Comparison of ENCODE assay signal across 23 mouse cellular contexts in genomic region chr6:130404882-130405281, GRCm38 (mm10). TPM values are rescaled to one million over a fixed set of nuclear protein-coding genes. Genes with fewer than 3 reads are reported as not detected.
DNase-seq lines count a peak whose midpoint lies in the region; ATAC-seq lines count a peak whose summit lies in the region.
"Had no signal": no experiment of that assay in that cellular context is flagged by ENCODE, and none has a peak within 500 bp of the region (broad histone marks: within the 10 kb centered on the region; RNA-seq: fewer than 3 reads in every experiment).

No protein-coding gene starts in this region.

- DNase-seq in frontal cortex, postnatal 25 days (ENCODE audit: low spot score in 2 of 2): no peak
- DNase-seq in 416B (ENCODE audit: low read depth): peak; percentile 80
- no peak for DNase-seq in cerebellum, adult 8-10 months
- DNase-seq: adrenal gland, postnatal 10 days; adrenal gland, postnatal 36 days; B cell, adult 2 months; cerebellum, adult 11-12 months; cerebellum, adult 9-10 months; cerebellum, postnatal 25 days; embryo, embryonic 11 days; gastrocnemius, adult 2 months; gastrocnemius, postnatal 14 days; heart, adult 2 months; heart, postnatal 14 days; heart, postnatal 4 days had no signal

- ATAC-seq in frontal cortex, adult (ENCODE audit: low TSS enrichment): peak; percentile 97
- peak; percentile 37; the same call in 1 of the 2 replicates for ATAC-seq in granulocyte monocyte progenitor cell, adult 5-6 weeks (replicated peaks; ENCODE audit: poor library complexity, severe bottlenecking)
- ATAC-seq in monocyte, adult 5-6 weeks (replicated peaks; ENCODE audit: insufficient number of reproducible peaks, low FRiP score, low TSS enrichment, poor library complexity, severe bottlenecking): no peak
- ATAC-seq: forebrain, embryonic 15.5 days; intestine, postnatal 0 days; Patski had no signal

RNA-seq across cellular contexts. Expression of gene Klra1, which starts 18.2 kb away (rescaled TPM):
- total RNA-seq in granulocyte monocyte progenitor cell, adult 5-6 weeks (2014; fragmentation: Nextera tagmentation): not detected in 2 replicates
- 2.1 TPM in 1 of 2 replicates, not detected in the other for total RNA-seq in granulocyte monocyte progenitor cell, adult 5-6 weeks (2017)
- 35.8 to 103 TPM (median 44.6 TPM) in 3 replicates for total RNA-seq in monocyte, adult 5-6 weeks (2017)
- total RNA-seq: adrenal gland, adult 18-20 months; adrenal gland, postnatal 10 days; adrenal gland, postnatal 36 days; CH12.LX; gastrocnemius, adult 2 months; gastrocnemius, postnatal 14 days; heart, adult 2 months; heart, postnatal 14 days; heart, postnatal 4 days had no signal

Comparison
In these comparisons a context has a peak if more than half of its experiments do, and no peak if none do; other contexts are left out.
1. RNA of gene Klra1, which starts 18.2 kb away (total RNA-seq): 35.8 to 103 TPM in monocyte, adult 5-6 weeks; 2.1 TPM in granulocyte monocyte progenitor cell, adult 5-6 weeks; every median in the first group is over 10 times any median in the second.